Mouse (Mus musculus): ENCODE results near the gene Dmgdh. TPM values are rescaled to one million over a fixed set of nuclear protein-coding genes. Genes with fewer than 3 reads are reported as not detected.

Gene Dmgdh
- polyA plus RNA-seq, 1 experiment from 2014 or later = not detected

GRCm38 (mm10) chr13:93752597-93753400 lies 78.6 kb downstream of the Dmgdh start:
- no peak overlapping the region for H3K4me3 ChIP-seq (ENCODE audit: low read depth, low read length)
- H3K9me3 ChIP-seq (ENCODE audit: low read length) = no peaks in the 10 kb centered on the region
- H3K27me3 ChIP-seq (replicated peaks; ENCODE audit: insufficient read depth, low read length) = no peaks in the 10 kb centered on the region
- ATAC-seq (no peak), DNase-seq (ENCODE audit: low spot score) (no peak)
- no peak overlapping the region for H3K9ac ChIP-seq (replicated peaks; ENCODE audit: low read depth)
- H3K36me3 ChIP-seq (ENCODE audit: insufficient read depth, low read length) = no peaks in the 10 kb centered on the region
- no peaks in the 10 kb centered on the region for H3K4me1 ChIP-seq (ENCODE audit: insufficient read depth, low read depth, low read length)
- WGBS = 51% methylated on average over 14 of the region's 14 CpGs
- no peak for TF ChIP-seq EP300 (IDR thresholded peaks at IDR 0.05)
- no peak for TF ChIP-seq CTCF (IDR thresholded peaks at IDR 0.05)
- H3K27ac ChIP-seq (ENCODE audit: low read length) = no peak overlapping the region
- H3K4me2 ChIP-seq (replicated peaks; ENCODE audit: low read depth, low read length) = no peak overlapping the region

- H3K9me3 ChIP-seq (ENCODE audit: low read length) = no peaks in the 10 kb centered on the region
- WGBS = 71% methylated on average over 4 of the region's 4 CpGs
- TF ChIP-seq CTCF (IDR thresholded peaks at IDR 0.05) (no peak), EP300 (IDR thresholded peaks at IDR 0.05) (no peak)
These were observed 80.9 kb downstream of the Dmgdh start for GRCm38 (mm10) chr13:93755084-93755483.

GRCm38 (mm10) chr13:93756674-93757073 lies 82.4 kb downstream of the Dmgdh start:
- Histone ChIP-seq H3K9ac (replicated peaks; ENCODE audit: low read depth) (no peak overlapping the region), H3K9me3 (ENCODE audit: low read length) (no peaks in the 10 kb centered on the region), H3K27me3 (replicated peaks; ENCODE audit: insufficient read depth, low read length) (no peaks in the 10 kb centered on the region), H3K36me3 (ENCODE audit: insufficient read depth, low read length) (no peaks in the 10 kb centered on the region), H3K4me1 (ENCODE audit: insufficient read depth, low read depth, low read length) (no peaks in the 10 kb centered on the region), H3K4me3 (ENCODE audit: low read depth, low read length) (no peak overlapping the region), H3K27ac (ENCODE audit: low read length) (no peak overlapping the region), H3K4me2 (replicated peaks; ENCODE audit: low read depth, low read length) (no peak overlapping the region)
- DNase-seq (ENCODE audit: low spot score) = no peak
- WGBS = 89% methylated on average over 7 of the region's 7 CpGs
- ATAC-seq = no peak
- TF ChIP-seq CTCF (IDR thresholded peaks at IDR 0.05) (no peak), EP300 (IDR thresholded peaks at IDR 0.05) (no peak)

More at GRCm38 (mm10) chr13:93755084-93755483, 80.9 kb downstream of the Dmgdh start:
- H3K4me1 ChIP-seq (ENCODE audit: insufficient read depth, low read depth, low read length) = no peaks in the 10 kb centered on the region
- no peak overlapping the region for H3K27ac ChIP-seq (ENCODE audit: low read length)
- no peak for ATAC-seq
- no peak overlapping the region for H3K9ac ChIP-seq (replicated peaks; ENCODE audit: low read depth)
- no peak overlapping the region for H3K4me3 ChIP-seq (ENCODE audit: low read depth, low read length)
- H3K27me3 ChIP-seq (replicated peaks; ENCODE audit: insufficient read depth, low read length) = no peaks in the 10 kb centered on the region
- H3K36me3 ChIP-seq (ENCODE audit: insufficient read depth, low read length) = no peaks in the 10 kb centered on the region
- no peak overlapping the region for H3K4me2 ChIP-seq (replicated peaks; ENCODE audit: low read depth, low read length)
- no peak for DNase-seq (ENCODE audit: low spot score)

GRCm38 (mm10) chr13:93757514-93757913 lies 83.3 kb downstream of the Dmgdh start:
- 79% methylated on average over 6 of the region's 6 CpGs for WGBS
- ATAC-seq (no peak), DNase-seq (ENCODE audit: low spot score) (no peak)
- no peaks in the 10 kb centered on the region for H3K4me1 ChIP-seq (ENCODE audit: insufficient read depth, low read depth, low read length)
- H3K36me3 ChIP-seq (ENCODE audit: insufficient read depth, low read length) = no peaks in the 10 kb centered on the region
- H3K9ac ChIP-seq (replicated peaks; ENCODE audit: low read depth) = no peak overlapping the region
- H3K27ac ChIP-seq (ENCODE audit: low read length) = no peak overlapping the region
- H3K9me3 ChIP-seq (ENCODE audit: low read length) = no peaks in the 10 kb centered on the region
- no peak overlapping the region for H3K4me3 ChIP-seq (ENCODE audit: low read depth, low read length)
- TF ChIP-seq EP300 (IDR thresholded peaks at IDR 0.05) = no peak
- no peak for TF ChIP-seq CTCF (IDR thresholded peaks at IDR 0.05)
- H3K27me3 ChIP-seq (replicated peaks; ENCODE audit: insufficient read depth, low read length) = no peaks in the 10 kb centered on the region
- H3K4me2 ChIP-seq (replicated peaks; ENCODE audit: low read depth, low read length) = no peak overlapping the region

- Histone ChIP-seq H3K4me3 (ENCODE audit: low read depth, low read length) (no peak overlapping the region), H3K4me1 (ENCODE audit: insufficient read depth, low read depth, low read length) (no peaks in the 10 kb centered on the region), H3K4me2 (replicated peaks; ENCODE audit: low read depth, low read length) (no peak overlapping the region), H3K27ac (ENCODE audit: low read length) (no peak overlapping the region), H3K27me3 (replicated peaks; ENCODE audit: insufficient read depth, low read length) (no peaks in the 10 kb centered on the region), H3K36me3 (ENCODE audit: insufficient read depth, low read length) (no peaks in the 10 kb centered on the region), H3K9me3 (ENCODE audit: low read length) (no peaks in the 10 kb centered on the region), H3K9ac (replicated peaks; ENCODE audit: low read depth) (no peak overlapping the region)
- WGBS = 61% methylated on average over 14 of the region's 14 CpGs
- DNase-seq (ENCODE audit: low spot score) = no peak
- ATAC-seq = no peak
- TF ChIP-seq EP300 (IDR thresholded peaks at IDR 0.05) = no peak
- no peak for TF ChIP-seq CTCF (IDR thresholded peaks at IDR 0.05)
These were observed 84.1 kb downstream of the Dmgdh start for GRCm38 (mm10) chr13:93758149-93758898.

GRCm38 (mm10) chr13:93761831-93762230 lies 87.6 kb downstream of the Dmgdh start:
- no peak for DNase-seq (ENCODE audit: low spot score)
- TF ChIP-seq EP300 (IDR thresholded peaks at IDR 0.05) (no peak), CTCF (IDR thresholded peaks at IDR 0.05) (no peak)
- H3K27me3 ChIP-seq (replicated peaks; ENCODE audit: insufficient read depth, low read length) = no peaks in the 10 kb centered on the region
- no peak overlapping the region for H3K4me2 ChIP-seq (replicated peaks; ENCODE audit: low read depth, low read length)
- H3K9ac ChIP-seq (replicated peaks; ENCODE audit: low read depth) = no peak overlapping the region
- no peaks in the 10 kb centered on the region for H3K4me1 ChIP-seq (ENCODE audit: insufficient read depth, low read depth, low read length)
- no peak for ATAC-seq
- H3K4me3 ChIP-seq (ENCODE audit: low read depth, low read length) = no peak overlapping the region
- no peaks in the 10 kb centered on the region for H3K9me3 ChIP-seq (ENCODE audit: low read length)
- H3K36me3 ChIP-seq (ENCODE audit: insufficient read depth, low read length) = no peaks in the 10 kb centered on the region
- WGBS = 94% methylated on average over 8 of the region's 8 CpGs
- H3K27ac ChIP-seq (ENCODE audit: low read length) = no peak overlapping the region

All from lung, postnatal 0 days (tissue).